Mouse (Mus musculus) adrenal gland, adult (tissue): ENCODE data around the gene Adamtsl3.
A peak's percentile ranks its signal among the peaks of the same experiment; 100 is the strongest.

Experiments
- DNase-seq, 2 experiments: peaks; one replicate each; pipeline ENCODE4 v3.0.0; 2022 to 2023; ENCODE audit warnings: low spot score in 1 of 2; ENCODE audit not compliant: inconsistent age in 2 of 2

The Adamtsl3 gene

DNA sequence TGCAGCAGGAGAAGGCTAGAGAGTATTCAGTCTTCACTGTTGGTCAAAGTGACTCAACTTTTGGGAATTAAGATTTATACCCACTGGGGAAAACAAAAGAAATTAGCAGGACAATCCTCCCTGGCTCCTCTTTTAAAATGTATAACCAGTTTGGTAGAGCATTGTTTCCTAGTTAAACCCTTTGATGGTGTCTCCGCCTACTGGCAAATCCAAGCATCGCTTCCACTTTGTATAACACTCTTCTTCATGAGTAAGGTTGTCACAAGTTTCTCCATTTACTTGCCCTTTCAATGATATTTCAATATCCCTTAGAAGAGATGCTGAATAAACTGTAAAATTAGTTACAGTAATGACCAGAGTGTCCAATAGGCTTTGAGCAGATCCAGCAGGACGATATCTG lies 274.1 kb downstream of the Adamtsl3 start:
- no peak for DNase-seq

DNA sequence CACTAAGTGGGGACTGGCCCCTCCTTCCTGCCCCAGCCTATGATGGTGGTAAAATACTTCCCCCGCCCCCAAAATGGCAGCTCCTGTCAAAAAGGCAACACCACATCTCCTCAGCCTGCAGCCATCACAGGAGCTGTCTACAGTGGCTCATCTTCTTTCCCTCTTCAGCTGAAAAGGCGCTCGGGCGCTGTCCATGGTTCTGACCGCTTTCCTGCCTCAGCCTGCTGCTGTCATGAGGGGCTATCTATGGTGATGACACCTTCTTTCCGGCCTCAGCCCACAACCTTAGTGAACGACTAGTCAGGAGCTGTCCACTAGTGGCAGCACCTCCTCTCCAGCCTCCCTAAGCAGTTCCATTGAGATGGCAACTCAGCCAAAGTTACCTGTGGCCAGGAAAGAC lies 289.8 kb downstream of the Adamtsl3 start:
- peak; percentile 17 to 62 for DNase-seq

DNA sequence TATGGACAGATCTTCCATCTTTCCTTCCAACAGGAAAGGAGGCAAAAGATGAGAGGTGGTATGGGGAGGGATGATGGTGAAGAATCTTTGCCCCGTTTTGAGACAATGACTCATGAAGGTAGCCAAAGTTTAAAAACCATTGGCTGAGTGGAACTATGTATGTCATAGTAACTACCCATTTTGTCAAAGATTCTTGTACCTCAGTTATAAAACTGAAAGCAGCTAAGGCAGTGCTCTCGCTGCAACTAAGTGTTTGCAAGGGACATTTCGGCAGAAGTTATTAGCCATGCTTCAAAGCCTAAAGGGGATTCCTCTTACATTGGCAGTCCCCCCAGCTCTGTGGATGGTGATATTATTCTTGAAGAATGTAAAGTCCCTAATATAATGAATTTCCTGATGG lies 311.7 kb downstream of the Adamtsl3 start:
- no peak for DNase-seq

DNA sequence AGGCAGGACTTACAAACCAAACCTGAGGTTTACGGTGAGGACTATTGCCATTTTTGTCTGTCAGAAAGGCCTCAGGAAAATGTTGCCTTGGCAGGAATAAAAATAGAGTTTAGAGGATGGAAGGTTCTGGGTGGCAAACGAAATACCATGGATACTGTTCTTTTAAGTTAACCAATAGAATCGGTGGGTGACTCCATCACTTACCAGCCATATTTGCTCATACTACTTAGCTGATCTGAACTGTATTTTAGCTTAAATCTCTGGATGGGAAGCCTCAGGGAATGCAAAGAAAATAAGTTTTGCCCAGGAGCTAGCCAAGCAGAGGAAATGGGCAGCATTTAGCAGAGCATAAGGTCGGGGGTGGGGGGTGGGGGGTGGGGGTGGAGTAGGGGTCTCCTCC lies 312.4 kb downstream of the Adamtsl3 start:
- DNase-seq, result no peak

DNA sequence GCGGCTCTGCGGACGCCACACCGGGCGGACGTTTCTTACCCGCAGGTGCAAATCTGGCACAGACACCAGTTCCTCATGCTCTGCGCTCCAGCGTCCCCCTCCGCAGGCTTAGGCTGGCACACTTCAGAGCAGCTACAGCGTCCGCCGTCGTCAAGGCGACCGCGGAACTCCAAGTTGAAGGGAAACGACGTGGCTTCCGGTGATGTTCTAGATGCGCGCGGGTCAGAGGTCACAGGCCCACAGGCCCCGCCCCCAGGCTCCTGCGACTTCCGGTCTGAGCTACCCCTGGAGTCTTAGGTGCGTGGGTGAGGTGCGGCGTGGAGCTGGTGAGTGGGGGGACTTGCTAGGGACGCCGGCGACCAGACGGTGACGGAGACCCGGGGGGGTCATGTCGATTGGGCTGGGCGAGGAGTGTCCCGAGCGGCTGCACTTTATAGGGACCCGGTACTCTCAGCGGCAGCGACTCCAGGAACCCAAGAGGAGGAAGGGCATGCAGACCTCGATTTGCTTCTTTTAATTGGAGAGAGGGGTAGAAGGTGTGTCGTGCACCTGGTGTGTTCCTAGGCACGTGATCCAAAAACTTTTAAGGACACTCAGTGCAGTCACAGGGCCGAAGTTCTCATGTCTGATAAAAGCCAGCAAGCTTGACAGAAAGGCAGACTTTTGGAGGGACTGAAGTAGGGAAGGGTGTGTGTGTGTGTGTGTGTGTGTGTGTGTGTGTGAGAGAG lies 313.0 kb downstream of the Adamtsl3 start, which contains the start of the genes Saxo2 and Efl1:
Gene Saxo2, minus strand, starts transcription at position 176 of the 728 bp plus-strand sequence.
Gene Efl1, plus strand, starts transcription at position 262 of the 728 bp plus-strand sequence.
- peak; percentile 95 to 98 for DNase-seq

DNA sequence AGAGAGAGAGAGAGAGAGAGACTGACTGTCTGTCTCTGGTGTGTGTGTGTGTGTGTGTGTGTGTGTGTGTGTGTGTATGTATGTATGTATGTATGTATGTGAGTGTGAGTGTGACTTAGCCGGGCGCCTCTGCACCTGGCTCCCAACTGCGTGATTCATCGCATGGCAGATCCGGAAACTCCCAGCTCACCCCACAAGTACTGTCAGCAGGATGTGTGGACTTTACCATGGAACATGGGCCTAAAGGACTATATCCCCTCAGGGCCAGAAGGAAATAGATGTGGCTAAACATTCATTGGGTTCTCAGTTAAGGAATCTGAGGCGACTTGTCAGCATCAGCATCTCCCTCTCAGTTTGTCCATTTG lies 313.6 kb downstream of the Adamtsl3 start:
- peak; percentile 13 to 28 for DNase-seq
